Mouse (Mus musculus) limb, embryonic 14.5 days (tissue): ENCODE data around the gene Actr10. TPM values are rescaled to one million over a fixed set of nuclear protein-coding genes. Genes with fewer than 3 reads are reported as not detected.

Experiments
- ATAC-seq: fragments of 200-750 bp; cut with Nextera tagmentation; 2 replicates; pipeline ENCODE4 v1.8.0; 2017; ENCODE audit warnings: low read depth, moderate number of reproducible peaks, moderate TSS enrichment; ENCODE audit not compliant: low FRiP score
- DNase-seq: peaks from one replicate; pipeline ENCODE4 v3.0.0-alpha.2; 2015; ENCODE audit warnings: low spot score
- H3K27ac ChIP-seq: fragments of 300-500 bp; sonication (generic); replicated peaks from 2 replicates; pipeline ENCODE4 v1.5.1; 2014; ENCODE audit warnings: low read depth, mild to moderate bottlenecking, low read length, moderate library complexity, mixed read lengths
- H3K27me3 ChIP-seq: fragments of 300-500 bp; sonication (generic); 2 replicates; pipeline ENCODE4 v1.6.1; 2014; ENCODE audit warnings: low read length, mixed read lengths; ENCODE audit not compliant: control insufficient read depth, insufficient read depth
- H3K36me3 ChIP-seq: fragments of 300-500 bp; sonication (generic); 2 replicates; pipeline ENCODE4 v1.6.1; 2014; ENCODE audit warnings: mild to moderate bottlenecking, low read length, moderate library complexity, mixed read lengths; ENCODE audit not compliant: control insufficient read depth, insufficient read depth
- H3K4me1 ChIP-seq: fragments of 300-500 bp; sonication (generic); 2 replicates; pipeline ENCODE4 v1.6.1; 2014; ENCODE audit warnings: antibody characterized with exemption, low read length, mixed read lengths; ENCODE audit not compliant: control insufficient read depth, insufficient read depth
- H3K4me2 ChIP-seq: fragments of 300-500 bp; sonication (generic); replicated peaks from 2 replicates; pipeline ENCODE4 v1.6.1; 2014; ENCODE audit warnings: low read depth, mild to moderate bottlenecking, low read length, moderate library complexity; ENCODE audit not compliant: severe bottlenecking
- H3K4me3 ChIP-seq: fragments of 300-500 bp; sonication (generic); replicated peaks from 2 replicates; pipeline ENCODE4 v1.5.1; 2014; ENCODE audit warnings: low read length
- H3K9ac ChIP-seq: fragments of 300-500 bp; sonication (generic); 2 replicates; pipeline ENCODE4 v1.6.1; 2014; ENCODE audit warnings: mild to moderate bottlenecking, low read depth, low read length, moderate library complexity; ENCODE audit not compliant: severe bottlenecking
- H3K9me3 ChIP-seq: fragments of 300-500 bp; sonication (generic); 2 replicates; pipeline ENCODE4 v1.6.1; 2016; ENCODE audit warnings: low read length; ENCODE audit not compliant: control insufficient read depth
- POLR2A ChIP-seq: fragments of 200-500 bp; IDR thresholded peaks from 2 replicates; pipeline ENCODE4 v1.8.0; 2012; ENCODE audit warnings: inconsistent platforms, mild to moderate bottlenecking, moderate library complexity, borderline replicate concordance; ENCODE audit not compliant: insufficient read depth, insufficient read length; ENCODE audit errors: extremely low read depth
- WGBS: fragments of 180-500 bp; shearing (Covaris S2); extraction: QIAGEN DNeasy Blood & Tissue Kit; methylation state at CpG from one replicate; pipeline ENCODE4 v1.1.7; 2014; 5-methylcytosine and 5-hydroxymethylcytosine counted together
- polyA plus RNA-seq, 2 experiments: library from polyadenylated mRNA; depleted of rRNA in 1 of 2; stranded (reverse) in 1 of 2; unstranded in 1 of 2; fragments of >200 nt; fragmentation: Nextera tagmentation in 1 of 2; extraction: Ambion mirVana in 1 of 2; gene quantifications; 2 replicates each; pipeline versions ENCODE4 v1.2.1 to v1.2.3; 2012 to 2014

Gene Actr10
- polyA plus RNA-seq, 2 experiments: 91.6 to 264 TPM

- H3K9ac ChIP-seq: no peak overlapping the region
- no peak for TF ChIP-seq POLR2A
- H3K27ac ChIP-seq: no peak overlapping the region
- H3K4me1 ChIP-seq: no peaks in the 10 kb centered on the region
- no peak for DNase-seq
- WGBS: 89% methylated on average over 7 of the region's 7 CpGs
- no peaks in the 10 kb centered on the region for H3K27me3 ChIP-seq
- no peak for ATAC-seq
- no peak overlapping the region for H3K4me3 ChIP-seq
- H3K4me2 ChIP-seq: no peak overlapping the region
- H3K9me3 ChIP-seq: no peaks in the 10 kb centered on the region
- peaks cover 65% of the 10 kb centered on the region for H3K36me3 ChIP-seq
These were observed 69.2 kb downstream of the Actr10 start for GRCm38 (mm10) chr12:71006901-71007300.

GRCm38 (mm10) chr12:71009769-71010168 is 72.1 kb downstream of the Actr10 start:
- no peak overlapping the region for H3K4me2 ChIP-seq
- ATAC-seq: no peak
- no peak overlapping the region for H3K9ac ChIP-seq
- H3K27ac ChIP-seq: no peak overlapping the region
- WGBS: 48% methylated on average over 4 of the region's 4 CpGs
- peaks cover 71% of the 10 kb centered on the region for H3K36me3 ChIP-seq
- H3K27me3 ChIP-seq: no peaks in the 10 kb centered on the region
- peaks cover 10% of the 10 kb centered on the region for H3K4me1 ChIP-seq
- no peaks in the 10 kb centered on the region for H3K9me3 ChIP-seq
- no peak for TF ChIP-seq POLR2A
- H3K4me3 ChIP-seq: no peak overlapping the region
- no peak for DNase-seq

Other genes with a start within 250 kb of the Actr10 start
- 48.6 and 49.8 TPM in 2 replicates for gene Frmd6, start 112.3 kb upstream of the Actr10 start, polyA plus RNA-seq (2012; rRNA removed)
- gene Frmd6, start 112.3 kb upstream of the Actr10 start, polyA plus RNA-seq (2014; fragmentation: Nextera tagmentation; extraction: Ambion mirVana): 64.9 and 67.1 TPM in 2 replicates
- 196 and 245 TPM in 2 replicates for gene Psma3, start 36.8 kb downstream of the Actr10 start, polyA plus RNA-seq (2012; rRNA removed)
- 543 and 594 TPM in 2 replicates for gene Psma3, start 36.8 kb downstream of the Actr10 start, polyA plus RNA-seq (2014; fragmentation: Nextera tagmentation; extraction: Ambion mirVana)
- 7.3 and 11.7 TPM in 2 replicates for gene Arid4a, start 78.1 kb downstream of the Actr10 start, polyA plus RNA-seq (2012; rRNA removed)
- gene Arid4a, start 78.1 kb downstream of the Actr10 start, polyA plus RNA-seq (2014; fragmentation: Nextera tagmentation; extraction: Ambion mirVana): 32.2 and 40.8 TPM in 2 replicates
- gene Tomm20l, start 173.6 kb downstream of the Actr10 start, polyA plus RNA-seq (2012; rRNA removed): not detected in 2 replicates
- gene Tomm20l, start 173.6 kb downstream of the Actr10 start, polyA plus RNA-seq (2014; fragmentation: Nextera tagmentation; extraction: Ambion mirVana): not detected in 2 replicates
- 39.1 and 53.6 TPM in 2 replicates for gene Timm9, start 198.8 kb downstream of the Actr10 start, polyA plus RNA-seq (2012; rRNA removed)
- gene Timm9, start 198.8 kb downstream of the Actr10 start, polyA plus RNA-seq (2014; fragmentation: Nextera tagmentation; extraction: Ambion mirVana): 73.3 and 74.3 TPM in 2 replicates
- 8.5 and 9.5 TPM in 2 replicates for gene 2700049A03Rik, start 199.0 kb downstream of the Actr10 start, polyA plus RNA-seq (2012; rRNA removed)
- gene 2700049A03Rik, start 199.0 kb downstream of the Actr10 start, polyA plus RNA-seq (2014; fragmentation: Nextera tagmentation; extraction: Ambion mirVana): 12.5 and 18.8 TPM in 2 replicates